Comparison of ENCODE assay signal across 8 mouse cellular contexts in genomic region chr11:5740599-5740964, GRCm38 (mm10). TPM values are rescaled to one million over a fixed set of nuclear protein-coding genes. Genes with fewer than 3 reads are reported as not detected.
A peak's percentile ranks its signal among the peaks of the same experiment; 100 is the strongest.
DNase-seq lines count a peak whose midpoint lies in the region; ATAC-seq and TF ChIP-seq lines count a peak whose summit lies in the region.

No protein-coding gene starts in this region.

- peak overlapping the region; percentile 90 for H3K27ac ChIP-seq in kidney, embryonic 15.5 days
- peak overlapping the region; percentile 82 for H3K27ac ChIP-seq in forebrain, postnatal 0 days (ENCODE audit: low read depth, low read length)
- H3K27ac ChIP-seq in limb, embryonic 15.5 days = peak overlapping the region; percentile 91
- peak overlapping the region; percentile 81 for H3K27ac ChIP-seq in neural tube, embryonic 13.5 days (replicated peaks)

- POLR2A ChIA-PET in Patski (lab: Charles Lee) = interaction anchor here (1.0 to 2.4 kb wide), 3 partner anchors 8 to 52 kb away, joined by 3 to 10 read pairs (median 4); no protein-coding TSS in a partner anchor

- no peaks in the 10 kb centered on the region for H3K27me3 ChIP-seq in kidney, embryonic 15.5 days
- no peaks in the 10 kb centered on the region for H3K27me3 ChIP-seq in Patski
- H3K27me3 ChIP-seq in forebrain, postnatal 0 days (ENCODE audit: insufficient read depth, low read length) = no peaks in the 10 kb centered on the region
- no peaks in the 10 kb centered on the region for H3K27me3 ChIP-seq in limb, embryonic 15.5 days
- no peaks in the 10 kb centered on the region for H3K27me3 ChIP-seq in neural tube, embryonic 13.5 days

- H3K36me3 ChIP-seq in kidney, embryonic 15.5 days = no peaks in the 10 kb centered on the region
- no peaks in the 10 kb centered on the region for H3K36me3 ChIP-seq in forebrain, postnatal 0 days (ENCODE audit: insufficient read depth)
- H3K36me3 ChIP-seq in limb, embryonic 15.5 days = no peaks in the 10 kb centered on the region
- no peaks in the 10 kb centered on the region for H3K36me3 ChIP-seq in neural tube, embryonic 13.5 days

- in situ Hi-C loops in Patski (cut with MboI; ENCODE audit: low pct_unique_long_range_greater_than_20kb) = no loop called here

- DNase-seq in kidney, postnatal 25 days = no peak
- DNase-seq in Patski (ENCODE audit: low read depth, low spot score) = no peak
- DNase-seq in forebrain, postnatal 0 days = peak; percentile 55
- DNase-seq in layer of hippocampus, postnatal 10 days (ENCODE audit: low spot score in 2 of 2) = no peak
- DNase-seq in right cerebral cortex, postnatal 36 days (ENCODE audit: low spot score in 2 of 2) = no peak

- CTCF ChIA-PET in Patski (lab: Charles Lee) = interaction anchor here (1.3 to 2.5 kb wide), 3 partner anchors 10 to 48 kb away, joined by 4 to 7 read pairs (median 7); partner anchors contain the start of gene Dbnl

- peak overlapping the region; percentile 81 for H3K4me3 ChIP-seq in kidney, embryonic 15.5 days (replicated peaks)
- peak overlapping the region; percentile 90 for H3K4me3 ChIP-seq in forebrain, postnatal 0 days (ENCODE audit: low read depth, low read length)
- H3K4me3 ChIP-seq in limb, embryonic 15.5 days = peak overlapping the region; percentile 92
- H3K4me3 ChIP-seq in neural tube, embryonic 13.5 days = peak overlapping the region; percentile 90

- peak; percentile 77 for ATAC-seq in kidney, embryonic 15.5 days (replicated peaks; ENCODE audit: low FRiP score)
- peak; percentile 23 for ATAC-seq in Patski
- peak; percentile 70 for ATAC-seq in forebrain, postnatal 0 days
- peak; percentile 45; the same call in 1 of the 2 replicates for ATAC-seq in limb, embryonic 15.5 days (ENCODE audit: insufficient number of reproducible peaks, low FRiP score, low TSS enrichment, low read depth)
- peak; percentile 76 for ATAC-seq in neural tube, embryonic 13.5 days (ENCODE audit: low read depth)

- H3K9ac ChIP-seq in kidney, embryonic 15.5 days = peak overlapping the region; percentile 95
- H3K9ac ChIP-seq in forebrain, postnatal 0 days = peak overlapping the region; percentile 97
- H3K9ac ChIP-seq in limb, embryonic 15.5 days = peak overlapping the region; percentile 96
- H3K9ac ChIP-seq in neural tube, embryonic 13.5 days = peak overlapping the region; percentile 97

- peaks cover 17% of the 10 kb centered on the region for H3K4me1 ChIP-seq in kidney, embryonic 15.5 days
- H3K4me1 ChIP-seq in forebrain, postnatal 0 days (ENCODE audit: insufficient read depth) = no peaks in the 10 kb centered on the region
- H3K4me1 ChIP-seq in limb, embryonic 15.5 days = peaks cover 13% of the 10 kb centered on the region
- peaks cover 18% of the 10 kb centered on the region for H3K4me1 ChIP-seq in neural tube, embryonic 13.5 days (replicated peaks)

- no peaks in the 10 kb centered on the region for H3K9me3 ChIP-seq in kidney, embryonic 15.5 days (replicated peaks)
- H3K9me3 ChIP-seq in forebrain, postnatal 0 days (ENCODE audit: low read length) = no peaks in the 10 kb centered on the region
- no peaks in the 10 kb centered on the region for H3K9me3 ChIP-seq in limb, embryonic 15.5 days
- H3K9me3 ChIP-seq in neural tube, embryonic 13.5 days = no peaks in the 10 kb centered on the region

- no peak for TF ChIP-seq CTCF in Patski (IDR thresholded peaks at IDR 0.05)
- TF ChIP-seq CTCF in forebrain, postnatal 0 days (IDR thresholded peaks at IDR 0.05; ENCODE audit: low read depth) = no peak

- under 1% methylated on average over 26 of the region's 26 CpGs for WGBS in kidney, embryonic 15.5 days
- 3% methylated on average over 26 of the region's 26 CpGs for WGBS in forebrain, postnatal 0 days
- 1% methylated on average over 26 of the region's 26 CpGs for WGBS in limb, embryonic 15.5 days
- 1% methylated on average over 26 of the region's 26 CpGs for WGBS in neural tube, embryonic 13.5 days

- peak overlapping the region; percentile 92 for H3K4me2 ChIP-seq in kidney, embryonic 15.5 days
- peak overlapping the region; percentile 93 for H3K4me2 ChIP-seq in forebrain, postnatal 0 days (ENCODE audit: low read depth)
- peak overlapping the region; percentile 53 for H3K4me2 ChIP-seq in limb, embryonic 15.5 days
- peak overlapping the region; percentile 81 for H3K4me2 ChIP-seq in neural tube, embryonic 13.5 days

RNA-seq across cellular contexts. Expression of gene Urgcp, which starts 21.6 kb away (rescaled TPM):
- 22.3 and 23.3 TPM in 2 replicates for polyA plus RNA-seq in kidney, embryonic 15.5 days (2015; fragmentation: Nextera tagmentation; extraction: Ambion mirVana)
- polyA plus RNA-seq in Patski (2021) = 25.5 TPM
- 39.6 and 48.1 TPM in 2 replicates for total RNA-seq in forebrain, postnatal 0 days (2014; rRNA removed)
- 28.4 and 33.4 TPM in 2 replicates for polyA plus RNA-seq in forebrain, postnatal 0 days (2015; fragmentation: Nextera tagmentation; extraction: Ambion mirVana)
- 28.5 and 29.1 TPM in 2 replicates for polyA plus RNA-seq in limb, embryonic 15.5 days (2015; fragmentation: Nextera tagmentation; extraction: Ambion mirVana)
- polyA plus RNA-seq in neural tube, embryonic 13.5 days (2015; fragmentation: Nextera tagmentation; extraction: Ambion mirVana) = 26.8 and 29.1 TPM in 2 replicates
- 10 to 100 TPM; 46.1 to 46.3 TPM for total RNA-seq in layer of hippocampus, postnatal 10 days (2021)

RNA-seq across cellular contexts. Expression of gene Mrps24, which starts 25.1 kb away (rescaled TPM):
- 192 and 202 TPM in 2 replicates for polyA plus RNA-seq in kidney, embryonic 15.5 days (2015; fragmentation: Nextera tagmentation; extraction: Ambion mirVana)
- 98.7 TPM for polyA plus RNA-seq in Patski (2021)
- 83.9 and 90.7 TPM in 2 replicates for total RNA-seq in forebrain, postnatal 0 days (2014; rRNA removed)
- polyA plus RNA-seq in forebrain, postnatal 0 days (2015; fragmentation: Nextera tagmentation; extraction: Ambion mirVana) = 226 and 284 TPM in 2 replicates
- polyA plus RNA-seq in limb, embryonic 15.5 days (2015; fragmentation: Nextera tagmentation; extraction: Ambion mirVana) = 164 and 170 TPM in 2 replicates
- polyA plus RNA-seq in neural tube, embryonic 13.5 days (2015; fragmentation: Nextera tagmentation; extraction: Ambion mirVana) = 180 and 183 TPM in 2 replicates
- 10 to 100 TPM; 87.1 to 92.2 TPM for total RNA-seq in layer of hippocampus, postnatal 10 days (2021)

RNA-seq across cellular contexts. Expression of gene Dbnl, which starts 47.7 kb away (rescaled TPM):
- 112 and 116 TPM in 2 replicates for polyA plus RNA-seq in kidney, embryonic 15.5 days (2015; fragmentation: Nextera tagmentation; extraction: Ambion mirVana)
- polyA plus RNA-seq in Patski (2021) = 120 TPM
- 72.6 and 77.8 TPM in 2 replicates for total RNA-seq in forebrain, postnatal 0 days (2014; rRNA removed)
- polyA plus RNA-seq in forebrain, postnatal 0 days (2015; fragmentation: Nextera tagmentation; extraction: Ambion mirVana) = 101 and 130 TPM in 2 replicates
- polyA plus RNA-seq in limb, embryonic 15.5 days (2015; fragmentation: Nextera tagmentation; extraction: Ambion mirVana) = 143 and 152 TPM in 2 replicates
- polyA plus RNA-seq in neural tube, embryonic 13.5 days (2015; fragmentation: Nextera tagmentation; extraction: Ambion mirVana) = 143 and 168 TPM in 2 replicates
- total RNA-seq in layer of hippocampus, postnatal 10 days (2021) = 10 to 100 TPM; 98.0 to 98.1 TPM

Comparison
In these comparisons a context has a peak if more than half of its experiments do, and no peak if none do; other contexts are left out.
1. ATAC-seq: peak in every context shown above with its lines; median percentile 77 in kidney, embryonic 15.5 days; 76 in neural tube, embryonic 13.5 days; 70 in forebrain, postnatal 0 days; 45 in limb, embryonic 15.5 days; 23 in Patski.